Mouse (Mus musculus) lung, postnatal 0 days (tissue): Measurements from ENCODE around the gene Zfp213.

Experiments
- CTCF ChIP-seq: IDR thresholded peaks from 2 replicates; pipeline ENCODE4 v1.5.1; 2016; ENCODE audit warnings: antibody characterized with exemption, mild to moderate bottlenecking
- EP300 ChIP-seq: IDR thresholded peaks from 2 replicates; pipeline ENCODE4 v1.6.1; 2016; ENCODE audit warnings: antibody characterized with exemption, mild to moderate bottlenecking, control low read depth

DNA sequence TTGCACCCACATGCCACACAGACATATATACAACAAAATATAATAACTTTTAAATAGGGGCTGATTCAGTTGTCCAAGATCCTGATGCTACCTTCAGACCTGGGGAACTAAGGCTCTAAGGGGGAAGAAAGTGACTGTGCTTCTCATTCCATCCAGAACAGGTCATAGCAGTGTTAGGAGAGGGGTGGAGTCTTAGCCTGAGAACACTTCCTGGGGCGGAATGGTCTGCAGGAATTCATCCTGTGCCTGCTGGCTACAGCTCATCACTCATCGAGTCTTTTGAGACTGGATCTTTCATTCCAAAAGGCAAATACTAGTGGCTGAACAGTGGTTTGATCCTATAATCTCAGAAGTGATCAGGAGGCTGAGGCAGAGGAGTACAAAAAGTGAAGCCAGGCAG is 23.2 kb upstream of the Zfp213 start:
- TF ChIP-seq CTCF (no peak), EP300 (no peak)
